Mouse (Mus musculus): Measurements from ENCODE around the gene Hmmr. TPM values are rescaled to one million over a fixed set of nuclear protein-coding genes. Genes with fewer than 3 reads are reported as not detected.

Hmmr gene
- polyA plus RNA-seq, 1 experiment from 2014 or later, result 6.9 TPM

DNA sequence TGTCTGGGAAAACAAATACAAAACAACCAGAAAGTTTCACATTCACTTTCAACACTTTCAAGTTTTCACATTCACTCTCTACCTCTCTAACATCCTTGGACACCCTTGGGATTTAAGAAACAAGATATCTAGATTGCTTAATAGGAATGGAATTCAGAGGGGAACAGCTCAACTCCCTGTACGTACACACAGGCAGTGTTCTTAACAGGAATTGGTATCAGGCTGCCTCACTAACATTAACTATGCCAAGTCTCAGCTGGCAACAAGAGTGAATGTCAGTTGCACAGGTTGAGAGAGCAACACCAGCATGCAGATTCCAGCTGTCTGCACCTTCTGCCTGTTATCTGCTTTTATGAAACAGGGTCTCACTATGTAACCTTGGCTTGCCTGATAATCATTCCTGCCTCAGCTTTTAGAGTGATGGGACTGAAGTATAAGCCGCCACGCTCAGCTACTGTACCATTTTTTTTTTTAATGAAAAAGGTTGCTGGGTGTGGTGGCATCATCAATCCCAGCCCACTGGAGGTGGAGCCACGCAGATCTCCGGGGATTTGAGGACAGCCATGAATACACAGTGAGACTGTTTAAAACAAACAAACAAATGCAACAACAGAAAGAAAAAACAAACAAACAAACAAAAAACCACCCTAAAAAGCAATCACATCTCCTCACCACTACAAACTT is 42.6 kb downstream of the Hmmr start:
- Histone ChIP-seq H3K4me1 (replicated peaks; ENCODE audit: control insufficient read depth, insufficient read depth, low read length) (peaks cover 25% of the 10 kb centered on the region), H3K4me2 (replicated peaks) (peak overlapping the region; percentile 87; the same call in 1 of the 2 replicates), H3K9ac (no peak overlapping the region), H3K4me3 (replicated peaks; ENCODE audit: low read length) (no peak overlapping the region), H3K27ac (no peak overlapping the region), H3K27me3 (ENCODE audit: control insufficient read depth, insufficient read depth, low read length) (no peaks in the 10 kb centered on the region), H3K36me3 (replicated peaks; ENCODE audit: control insufficient read depth, insufficient read depth) (peaks cover 20% of the 10 kb centered on the region), H3K9me3 (ENCODE audit: control insufficient read depth, low read length) (no peaks in the 10 kb centered on the region)
- WGBS, result 72% methylated on average over 5 of the region's 5 CpGs
- ATAC-seq (ENCODE audit: low FRiP score), result no peak
- DNase-seq (ENCODE audit: low spot score), result no peak

DNA sequence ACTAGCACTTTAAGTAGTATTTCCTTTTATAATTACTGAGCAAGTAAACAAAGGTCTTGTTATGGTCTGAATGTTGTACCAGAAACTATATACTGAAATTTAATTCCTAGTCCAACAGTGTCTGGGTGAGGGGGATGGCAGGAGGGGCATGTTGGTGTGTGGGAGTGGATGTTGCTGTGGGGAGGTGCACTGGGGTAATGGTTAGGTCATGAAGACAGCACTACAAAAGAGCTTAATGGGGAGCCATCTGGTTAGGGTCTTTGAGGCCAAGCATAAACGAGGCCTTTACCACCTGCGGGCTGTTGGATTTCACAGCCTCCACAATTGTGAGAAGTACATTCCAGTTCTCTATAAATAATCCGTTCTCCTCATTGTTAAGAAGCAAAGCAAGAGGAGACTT is 49.9 kb downstream of the Hmmr start:
- Histone ChIP-seq H3K9ac (no peak overlapping the region), H3K27ac (no peak overlapping the region), H3K4me1 (replicated peaks; ENCODE audit: control insufficient read depth, insufficient read depth, low read length) (no peaks in the 10 kb centered on the region), H3K27me3 (ENCODE audit: control insufficient read depth, insufficient read depth, low read length) (no peaks in the 10 kb centered on the region), H3K9me3 (ENCODE audit: control insufficient read depth, low read length) (no peaks in the 10 kb centered on the region), H3K4me2 (replicated peaks) (no peak overlapping the region), H3K36me3 (replicated peaks; ENCODE audit: control insufficient read depth, insufficient read depth) (peaks cover 83% of the 10 kb centered on the region), H3K4me3 (replicated peaks; ENCODE audit: low read length) (no peak overlapping the region)
- no peak for ATAC-seq (ENCODE audit: low FRiP score)
- WGBS, result 70% methylated on average over 3 of the region's 3 CpGs
- no peak for DNase-seq (ENCODE audit: low spot score)

DNA sequence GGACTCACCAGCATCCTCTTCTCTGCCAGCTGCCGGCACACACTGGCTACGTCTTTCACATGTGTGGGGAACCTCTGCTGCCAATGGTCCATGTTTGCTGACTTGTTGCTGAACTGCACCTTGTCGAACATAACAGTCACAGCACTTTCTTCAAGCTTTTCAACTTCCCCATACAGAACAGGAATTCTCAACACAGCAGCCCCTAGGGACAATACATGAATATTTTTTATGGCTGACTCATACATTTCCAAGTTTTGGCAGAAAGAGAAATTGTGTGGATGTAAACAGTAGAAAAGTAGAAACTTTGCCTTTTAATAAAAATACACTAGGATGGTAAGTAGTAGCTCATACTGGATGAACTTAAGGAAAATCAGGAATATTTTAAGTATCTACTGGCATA is 50.8 kb downstream of the Hmmr start:
- H3K9me3 ChIP-seq (ENCODE audit: control insufficient read depth, low read length), result no peaks in the 10 kb centered on the region
- no peak overlapping the region for H3K4me3 ChIP-seq (replicated peaks; ENCODE audit: low read length)
- no peaks in the 10 kb centered on the region for H3K4me1 ChIP-seq (replicated peaks; ENCODE audit: control insufficient read depth, insufficient read depth, low read length)
- H3K36me3 ChIP-seq (replicated peaks; ENCODE audit: control insufficient read depth, insufficient read depth), result peaks cover 90% of the 10 kb centered on the region
- H3K27ac ChIP-seq, result no peak overlapping the region
- no peak for DNase-seq (ENCODE audit: low spot score)
- ATAC-seq (ENCODE audit: low FRiP score), result no peak
- no peaks in the 10 kb centered on the region for H3K27me3 ChIP-seq (ENCODE audit: control insufficient read depth, insufficient read depth, low read length)
- H3K9ac ChIP-seq, result no peak overlapping the region
- 89% methylated on average over 3 of the region's 3 CpGs for WGBS
- H3K4me2 ChIP-seq (replicated peaks), result no peak overlapping the region

DNA sequence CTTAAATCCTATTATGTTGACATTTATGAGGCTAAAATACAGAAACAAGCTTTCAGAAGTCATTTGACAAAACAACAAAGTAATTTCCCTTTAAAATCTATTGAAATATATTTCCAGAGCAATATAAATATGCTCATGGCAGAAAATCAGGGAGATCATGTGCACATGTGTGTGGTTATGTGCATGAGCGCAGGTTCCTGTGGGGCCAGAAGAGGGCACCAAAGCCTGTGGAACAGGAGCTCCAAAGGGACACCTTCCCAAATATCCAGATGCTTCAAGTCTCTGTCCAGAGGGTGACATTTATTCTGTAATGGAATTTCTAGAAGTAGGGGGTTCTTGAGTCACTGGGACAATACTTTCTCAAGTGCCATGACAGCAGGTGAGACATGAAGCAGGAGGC is 56.1 kb downstream of the Hmmr start:
- H3K27ac ChIP-seq, result no peak overlapping the region
- no peak overlapping the region for H3K9ac ChIP-seq
- 100% methylated on average over 1 of the region's 1 CpGs for WGBS
- H3K4me1 ChIP-seq (replicated peaks; ENCODE audit: control insufficient read depth, insufficient read depth, low read length), result no peaks in the 10 kb centered on the region
- peaks cover 53% of the 10 kb centered on the region for H3K36me3 ChIP-seq (replicated peaks; ENCODE audit: control insufficient read depth, insufficient read depth)
- H3K27me3 ChIP-seq (ENCODE audit: control insufficient read depth, insufficient read depth, low read length), result no peaks in the 10 kb centered on the region
- H3K9me3 ChIP-seq (ENCODE audit: control insufficient read depth, low read length), result no peaks in the 10 kb centered on the region
- DNase-seq (ENCODE audit: low spot score), result no peak
- no peak overlapping the region for H3K4me2 ChIP-seq (replicated peaks)
- no peak for ATAC-seq (ENCODE audit: low FRiP score)
- no peak overlapping the region for H3K4me3 ChIP-seq (replicated peaks; ENCODE audit: low read length)

DNA sequence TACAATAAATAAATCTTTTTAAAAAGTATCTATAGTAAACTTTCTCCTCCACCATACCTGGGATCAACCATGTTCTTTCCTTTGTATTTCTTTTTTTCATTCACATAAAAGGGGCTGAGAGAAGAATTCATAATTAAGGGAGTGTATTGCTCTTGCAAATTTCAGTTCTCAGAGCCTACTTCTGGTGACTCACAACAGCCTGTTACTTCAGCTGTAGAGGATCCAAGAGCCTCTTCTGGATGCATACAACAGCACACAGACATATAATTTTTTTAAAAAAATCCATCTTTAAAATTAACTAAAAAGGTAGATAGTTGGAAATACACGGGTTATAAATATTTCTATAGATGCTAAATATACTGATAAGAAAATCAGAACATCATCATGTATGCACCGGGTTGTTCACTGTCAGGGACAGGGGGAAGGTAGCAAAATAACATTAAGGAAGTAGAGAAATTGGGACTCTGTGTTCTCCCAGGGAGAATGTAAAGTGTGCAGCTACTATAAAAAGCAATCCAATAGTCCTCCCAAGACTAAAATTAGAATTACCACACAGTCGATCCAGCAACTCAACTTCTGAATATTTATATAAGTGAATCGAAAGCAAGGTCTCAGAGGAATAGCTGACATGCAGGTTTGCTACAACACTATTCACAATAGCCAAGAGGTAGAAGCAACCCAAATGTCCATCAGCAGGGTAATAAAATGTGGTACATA is 58.0 kb downstream of the Hmmr start:
- Histone ChIP-seq H3K4me3 (replicated peaks; ENCODE audit: low read length) (no peak overlapping the region), H3K9me3 (ENCODE audit: control insufficient read depth, low read length) (no peaks in the 10 kb centered on the region), H3K4me1 (replicated peaks; ENCODE audit: control insufficient read depth, insufficient read depth, low read length) (no peaks in the 10 kb centered on the region), H3K4me2 (replicated peaks) (no peak overlapping the region), H3K36me3 (replicated peaks; ENCODE audit: control insufficient read depth, insufficient read depth) (peaks cover 36% of the 10 kb centered on the region), H3K27ac (no peak overlapping the region), H3K27me3 (ENCODE audit: control insufficient read depth, insufficient read depth, low read length) (no peaks in the 10 kb centered on the region), H3K9ac (no peak overlapping the region)
- 80% methylated on average over 4 of the region's 4 CpGs for WGBS
- ATAC-seq (ENCODE audit: low FRiP score), result no peak
- DNase-seq (ENCODE audit: low spot score), result no peak

Other genes starting within 250 kb of the Hmmr start
- gene Mat2b, start 38.2 kb downstream of the Hmmr start, polyA plus RNA-seq (2014; fragmentation: Nextera tagmentation; extraction: Ambion mirVana), result 57.4 and 62.2 TPM in 2 replicates
- 59.2 and 59.9 TPM in 2 replicates for gene Nudcd2, start 245 bp upstream of the Hmmr start, polyA plus RNA-seq (2014; fragmentation: Nextera tagmentation; extraction: Ambion mirVana)
- gene Ccng1, start 21.9 kb upstream of the Hmmr start, polyA plus RNA-seq (2014; fragmentation: Nextera tagmentation; extraction: Ambion mirVana), result 42.9 and 53.6 TPM in 2 replicates